Mouse (Mus musculus): ENCODE data around the gene Rapgef4. TPM values are rescaled to one million over a fixed set of nuclear protein-coding genes. Genes with fewer than 3 reads are reported as not detected.

The Rapgef4 gene
- polyA plus RNA-seq, 1 experiment, result 4.0 TPM

DNA sequence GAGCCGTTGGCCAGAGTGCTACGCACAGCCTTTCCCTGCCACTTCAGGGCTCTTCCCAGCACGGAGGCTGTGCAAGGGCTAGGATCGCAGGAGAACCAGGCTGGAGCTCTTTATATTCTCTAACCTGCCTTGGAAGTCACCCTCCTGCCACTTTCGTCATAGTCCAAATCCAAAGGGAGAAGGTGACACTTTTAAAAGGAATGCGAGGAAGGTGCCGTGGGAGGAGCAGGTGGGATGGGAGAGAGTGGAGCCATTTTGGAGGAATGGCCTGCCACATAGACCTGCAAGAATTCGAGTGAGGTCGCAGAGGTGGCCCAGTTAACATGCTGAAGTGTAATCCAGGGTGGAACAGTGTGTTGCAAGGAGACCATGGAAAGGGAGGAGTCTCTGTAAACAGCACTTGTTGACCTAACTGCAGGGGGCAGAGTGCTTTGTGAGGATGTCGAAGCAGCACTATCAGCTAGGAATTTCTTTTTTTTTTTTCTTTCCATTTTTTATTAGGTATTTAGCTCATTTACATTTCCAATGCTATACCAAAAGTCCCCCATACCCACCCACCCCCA lies 94.0 kb downstream of the Rapgef4 start:
- no peak for DNase-seq (ENCODE audit: low read depth)

DNA sequence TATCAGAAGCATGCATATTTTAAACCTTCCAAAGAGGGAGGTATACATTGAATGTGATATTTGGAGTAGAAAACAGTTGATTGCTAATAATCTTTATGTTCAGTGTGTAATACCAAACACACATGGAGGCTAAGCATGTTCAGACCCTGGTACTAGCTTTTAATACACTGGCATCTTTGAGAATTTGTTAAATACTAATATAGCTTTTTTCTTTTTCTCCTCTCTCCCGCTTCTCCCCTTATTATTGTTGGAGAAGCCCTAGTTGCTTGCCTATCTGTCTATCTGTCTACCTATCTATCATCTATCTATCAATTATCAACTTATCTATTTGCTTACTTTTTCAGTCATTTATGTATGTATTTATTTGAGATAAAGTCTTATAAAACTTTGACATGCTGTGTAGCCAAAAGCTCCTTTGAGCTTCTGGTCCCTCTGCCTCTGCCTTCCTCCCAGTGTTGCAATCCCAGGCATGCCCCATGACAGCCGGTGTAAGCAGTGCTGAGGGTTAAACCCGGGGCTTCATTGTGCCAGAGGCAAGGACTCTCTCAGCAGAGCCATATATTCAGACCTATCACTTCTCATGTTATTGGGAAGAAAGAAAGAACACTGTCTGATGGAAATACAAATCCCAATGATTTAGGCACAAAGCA lies 96.6 kb downstream of the Rapgef4 start:
- DNase-seq (ENCODE audit: low read depth), result no peak

DNA sequence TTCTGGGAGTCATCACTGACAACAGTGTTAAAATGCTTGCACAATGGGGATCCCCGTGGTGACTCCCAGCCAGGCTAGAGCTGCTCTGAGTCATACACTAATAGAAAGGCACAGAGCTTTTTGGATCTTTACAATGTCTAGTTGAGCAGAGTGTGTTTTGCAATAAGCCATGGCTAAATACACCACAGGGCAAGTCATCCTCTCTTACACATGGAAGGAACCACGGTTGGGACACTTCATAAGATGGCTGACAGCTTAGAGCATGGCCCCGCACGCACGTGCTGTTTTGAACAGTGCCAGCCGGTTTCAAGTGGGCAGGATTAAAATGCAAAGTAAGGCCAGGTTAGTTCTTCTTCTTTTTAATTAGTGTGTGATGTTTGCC lies 97.1 kb downstream of the Rapgef4 start:
- DNase-seq (ENCODE audit: low read depth), result peak; percentile 79

DNA sequence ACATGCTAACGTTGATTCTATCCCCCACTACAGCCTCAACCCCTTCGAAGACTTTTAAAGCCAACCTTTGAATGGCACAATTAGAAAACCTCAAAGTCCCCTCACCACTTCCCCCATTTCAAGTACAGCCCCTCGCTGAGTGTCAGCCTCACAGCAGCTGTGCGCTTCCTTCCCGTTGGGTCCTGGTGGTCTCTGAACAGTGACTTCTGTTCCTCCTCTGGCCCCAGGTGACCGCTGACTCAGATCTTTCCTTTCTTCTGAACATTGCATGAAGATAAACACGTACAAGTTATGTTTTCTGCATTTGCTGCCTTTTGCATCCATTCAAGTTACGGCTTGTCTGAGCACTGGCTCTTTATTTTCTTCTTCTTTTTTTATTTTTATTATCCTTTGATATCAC lies 98.1 kb downstream of the Rapgef4 start:
- no peak for DNase-seq (ENCODE audit: low read depth)

DNA sequence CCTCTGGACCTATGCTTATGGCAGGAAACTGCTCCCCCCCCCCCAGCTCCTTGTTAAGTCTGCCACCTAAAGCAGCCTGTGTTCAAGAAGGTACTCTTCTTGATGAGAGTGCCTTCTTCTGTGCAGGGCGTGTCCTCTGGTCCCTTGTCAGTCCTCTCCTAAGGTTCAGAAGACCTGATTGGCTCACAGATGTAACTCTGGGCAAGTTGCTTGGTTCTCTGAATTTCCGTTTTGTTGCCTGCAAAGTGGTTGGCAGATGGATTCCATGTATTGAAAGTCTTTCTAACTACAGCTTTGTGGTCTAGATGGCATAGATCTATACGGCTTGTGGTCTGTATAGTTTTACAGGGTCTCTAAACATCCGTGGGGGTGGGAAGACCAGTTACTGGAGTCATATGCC lies 101.8 kb downstream of the Rapgef4 start:
- no peak for DNase-seq (ENCODE audit: low read depth)

DNA sequence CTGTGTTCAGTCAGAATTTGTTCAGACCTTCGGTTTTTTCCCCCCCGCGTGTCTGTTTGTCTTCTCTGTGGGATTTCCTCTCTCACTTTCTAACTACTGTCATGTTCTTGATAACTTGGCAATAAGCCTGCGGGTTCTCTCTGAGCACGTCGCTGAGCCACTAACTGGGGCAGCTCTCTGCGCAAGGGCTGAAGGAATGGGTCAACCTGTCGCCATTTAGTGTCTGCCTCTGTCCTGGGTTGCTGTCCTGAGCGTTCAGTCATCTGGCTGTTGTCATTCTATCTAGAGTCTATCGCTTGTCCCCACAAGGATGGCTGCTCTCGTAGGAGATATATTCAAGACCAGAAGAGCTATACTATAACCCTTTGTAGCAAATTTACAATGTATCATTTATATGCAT lies 107.8 kb downstream of the Rapgef4 start:
- DNase-seq (ENCODE audit: low read depth), result no peak

DNA sequence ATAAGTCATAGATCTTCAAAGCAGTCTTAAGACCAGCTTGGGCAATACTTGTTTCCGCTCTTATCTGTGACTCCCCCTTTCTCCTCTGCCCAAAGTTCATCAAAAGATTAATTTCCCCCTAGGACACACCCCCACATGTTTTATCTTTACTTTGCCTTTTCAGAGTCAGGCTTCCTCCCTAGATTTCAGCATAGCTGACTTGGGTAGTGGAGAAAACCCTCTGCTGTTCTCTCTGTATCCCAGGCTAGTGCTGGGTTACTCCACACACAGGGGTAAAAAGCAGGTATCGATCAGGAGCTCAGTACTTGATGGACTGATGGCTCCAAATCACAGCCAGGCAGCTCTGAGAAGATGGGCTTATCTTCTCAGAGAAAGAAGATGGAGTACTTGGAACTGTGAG lies 109.0 kb downstream of the Rapgef4 start:
- no peak for DNase-seq (ENCODE audit: low read depth)

DNA sequence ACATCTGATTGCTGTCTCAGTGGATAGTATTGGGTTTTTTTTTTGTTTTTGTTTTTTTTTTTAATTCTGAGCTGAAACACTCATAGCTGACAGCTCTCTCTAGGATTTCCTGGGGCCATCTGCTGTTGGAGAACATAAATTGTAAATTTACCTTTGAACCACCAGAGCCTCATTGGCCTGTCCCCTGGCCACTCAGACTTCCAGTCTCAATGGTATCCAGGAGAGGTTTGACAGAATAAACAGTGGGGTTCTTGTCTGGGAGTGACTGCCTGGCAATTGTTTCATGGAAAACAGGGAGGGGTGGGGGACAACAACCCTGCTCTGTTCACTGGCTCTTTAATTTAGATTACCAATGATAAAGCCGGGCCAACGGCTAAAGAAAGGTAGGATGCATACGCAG lies 111.0 kb downstream of the Rapgef4 start:
- no peak for DNase-seq (ENCODE audit: low read depth)

DNA sequence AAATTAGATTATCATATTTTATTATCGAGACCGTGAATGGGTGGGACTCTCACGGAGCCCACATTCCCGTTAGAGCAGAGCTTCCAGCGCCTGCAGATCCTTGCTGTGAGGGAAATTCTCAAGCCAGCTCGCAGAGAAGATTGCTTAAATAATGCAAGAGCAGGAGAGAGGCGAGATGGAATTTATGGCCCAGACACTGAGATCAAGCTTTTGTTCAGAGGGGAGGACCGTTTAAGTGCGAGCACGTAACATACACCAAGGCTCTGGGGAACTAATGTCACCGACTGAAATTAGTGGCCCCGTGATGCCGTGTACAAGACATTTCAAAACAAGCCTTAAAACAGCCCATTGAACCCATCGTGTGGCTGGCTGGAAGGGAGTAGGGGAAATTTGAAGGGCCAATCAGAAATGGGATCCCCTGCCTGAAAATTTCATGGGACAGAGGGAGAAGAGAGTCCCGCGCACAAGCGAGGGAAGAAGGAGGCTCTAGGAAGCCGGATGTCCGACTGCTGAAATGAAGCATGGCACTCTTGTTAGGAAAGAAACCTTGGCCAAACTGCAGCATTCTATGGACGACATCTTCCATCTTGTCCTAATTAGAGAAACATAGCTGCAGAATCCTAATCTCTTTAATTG lies 112.5 kb downstream of the Rapgef4 start:
- DNase-seq (ENCODE audit: low read depth), result no peak

DNA sequence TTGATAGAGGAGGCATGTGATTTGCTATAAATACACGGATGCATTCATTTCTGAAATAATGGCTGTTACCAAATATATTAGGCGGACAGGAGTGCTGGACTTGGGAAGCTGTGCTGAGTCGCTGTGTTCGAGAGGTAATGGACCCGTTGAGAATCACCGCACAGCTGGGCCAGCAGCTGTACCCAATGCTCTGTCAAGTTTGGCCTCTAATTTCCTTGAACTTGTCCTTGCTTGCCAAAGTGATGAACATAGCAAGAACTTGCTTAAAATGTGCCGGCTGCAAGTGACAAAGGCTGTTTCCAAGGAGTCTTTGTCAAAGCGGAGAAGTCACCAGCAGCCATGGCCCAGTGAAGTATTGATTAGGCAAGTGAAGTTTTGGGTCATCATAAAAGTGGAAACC lies 113.0 kb downstream of the Rapgef4 start:
- DNase-seq (ENCODE audit: low read depth), result no peak

DNA sequence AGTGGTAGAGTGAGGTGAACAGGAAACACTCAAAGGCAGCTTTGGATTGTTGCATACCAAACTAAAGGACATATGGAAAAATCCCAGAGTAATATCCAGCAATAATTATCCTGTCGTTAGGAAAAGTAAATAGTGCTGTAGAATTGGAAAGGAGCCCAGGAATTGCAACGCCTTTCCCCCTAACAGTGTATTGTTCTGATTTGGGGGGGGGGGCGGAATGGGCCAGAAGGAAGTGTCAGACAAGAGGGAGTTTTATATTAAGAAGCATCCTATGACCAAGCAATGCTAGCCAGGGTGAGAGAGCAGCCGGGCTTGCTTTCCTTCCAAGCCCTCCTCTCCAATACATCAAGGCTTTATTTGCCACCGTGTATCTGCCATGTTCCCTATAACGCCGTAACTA lies 113.4 kb downstream of the Rapgef4 start:
- no peak for DNase-seq (ENCODE audit: low read depth)

DNA sequence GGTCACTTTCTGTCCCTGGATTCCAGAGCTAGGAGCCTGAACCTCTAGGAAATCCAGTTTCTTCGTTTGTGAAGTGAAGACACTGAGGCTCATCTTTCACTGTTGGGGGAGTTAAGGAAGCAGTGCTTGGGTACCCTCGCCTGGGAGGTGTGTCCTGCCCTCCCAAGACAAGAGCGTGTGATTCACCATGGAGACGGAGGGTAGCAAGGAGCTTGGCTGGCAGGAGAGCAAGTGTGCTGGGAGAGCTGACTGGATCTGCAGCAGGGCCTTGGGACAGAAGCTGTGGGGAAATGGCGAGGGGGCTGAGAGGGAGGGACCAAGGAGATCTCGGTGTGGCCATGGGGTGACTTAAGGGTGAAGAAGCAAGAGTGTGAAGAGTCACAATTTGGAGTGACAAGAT lies 114.0 kb downstream of the Rapgef4 start:
- no peak for DNase-seq (ENCODE audit: low read depth)

DNA sequence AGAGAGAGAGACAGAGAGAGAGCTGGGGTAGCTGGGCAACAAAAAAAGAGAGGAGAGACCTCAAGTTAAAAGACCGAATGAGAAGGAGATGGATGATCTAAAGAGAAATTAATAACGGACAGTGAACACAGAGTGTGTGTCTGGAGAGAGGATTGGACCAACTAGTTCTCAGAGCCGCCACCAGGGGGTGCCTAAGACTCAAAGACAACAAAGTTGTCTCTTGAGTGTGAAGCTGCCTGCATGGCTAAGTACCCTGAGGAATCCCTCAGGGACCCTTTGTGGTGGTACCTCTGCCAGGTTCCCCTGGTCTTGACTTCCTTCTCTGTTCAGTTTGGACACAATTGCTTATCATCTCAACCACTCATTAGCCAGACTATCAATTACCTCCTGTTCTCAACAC lies 115.3 kb downstream of the Rapgef4 start:
- no peak for DNase-seq (ENCODE audit: low read depth)

DNA sequence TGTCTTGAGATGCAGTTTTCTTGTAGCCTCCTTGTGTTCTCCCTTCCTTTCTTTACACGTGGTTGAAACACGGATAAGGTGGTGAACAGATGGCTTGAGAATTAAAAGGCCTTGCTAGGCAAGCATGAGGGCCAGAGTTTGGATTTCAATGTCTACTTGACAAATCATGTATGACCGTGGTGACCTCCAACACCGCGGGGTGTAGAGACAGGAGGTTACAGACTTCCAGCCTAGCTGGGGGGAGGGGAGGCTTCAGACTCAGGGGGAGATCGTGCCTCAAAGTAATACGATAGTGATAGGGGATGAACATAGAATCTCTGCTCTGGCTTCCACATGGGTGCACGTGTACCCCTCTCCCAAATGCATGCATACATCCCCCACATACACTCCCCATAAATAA lies 117.3 kb downstream of the Rapgef4 start:
- DNase-seq (ENCODE audit: low read depth), result no peak

DNA sequence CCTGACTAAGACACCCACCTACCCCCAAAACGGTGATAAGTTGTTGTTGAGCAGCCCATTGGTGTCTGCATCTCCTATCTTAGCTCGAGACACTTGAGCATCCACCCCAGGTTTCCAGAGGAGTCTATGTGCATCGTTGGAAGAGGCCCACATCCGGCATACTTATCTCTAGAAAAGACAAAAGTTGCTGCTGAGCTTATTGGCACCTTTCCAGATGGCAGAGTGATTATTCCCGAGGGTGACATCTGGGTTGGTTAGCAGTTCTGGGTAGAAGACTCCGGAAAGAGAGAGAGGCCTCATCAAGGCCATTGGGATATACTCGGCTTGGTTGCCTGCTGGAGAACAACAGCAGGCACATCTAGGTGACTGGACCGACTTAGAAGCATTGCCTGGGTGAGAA lies 123.6 kb downstream of the Rapgef4 start:
- DNase-seq (ENCODE audit: low read depth), result no peak

DNA sequence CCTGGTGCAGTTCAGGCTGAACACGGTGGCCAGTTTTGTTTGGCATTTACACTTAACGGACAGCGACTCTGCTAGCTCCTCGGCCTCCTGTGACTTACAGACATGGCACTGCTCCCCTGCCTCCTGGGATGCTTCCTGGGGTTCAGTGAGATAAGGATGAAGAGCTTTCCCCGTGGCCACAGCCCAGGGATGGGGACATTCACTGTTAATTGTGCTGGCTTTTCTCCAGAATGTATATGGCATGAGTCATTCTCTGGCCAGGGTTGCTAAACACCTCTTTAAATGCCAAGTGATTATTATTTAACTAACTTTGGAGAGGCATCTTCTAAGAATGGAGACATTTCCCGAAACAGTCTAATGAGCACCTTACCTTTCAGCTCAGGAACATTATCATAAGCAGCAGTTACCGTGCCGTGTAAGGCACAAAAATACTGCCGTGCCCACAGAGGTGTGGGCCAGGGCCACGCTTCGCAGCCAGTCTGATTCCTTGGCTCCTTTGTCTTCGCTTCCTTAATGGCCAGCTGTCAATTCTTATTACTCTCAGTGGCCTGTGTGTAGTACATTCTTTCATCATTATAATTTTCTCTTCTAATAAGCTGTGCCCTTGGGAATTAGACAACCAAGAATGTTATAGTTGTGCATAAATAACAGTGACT lies 126.6 kb downstream of the Rapgef4 start:
- DNase-seq (ENCODE audit: low read depth), result no peak

DNA sequence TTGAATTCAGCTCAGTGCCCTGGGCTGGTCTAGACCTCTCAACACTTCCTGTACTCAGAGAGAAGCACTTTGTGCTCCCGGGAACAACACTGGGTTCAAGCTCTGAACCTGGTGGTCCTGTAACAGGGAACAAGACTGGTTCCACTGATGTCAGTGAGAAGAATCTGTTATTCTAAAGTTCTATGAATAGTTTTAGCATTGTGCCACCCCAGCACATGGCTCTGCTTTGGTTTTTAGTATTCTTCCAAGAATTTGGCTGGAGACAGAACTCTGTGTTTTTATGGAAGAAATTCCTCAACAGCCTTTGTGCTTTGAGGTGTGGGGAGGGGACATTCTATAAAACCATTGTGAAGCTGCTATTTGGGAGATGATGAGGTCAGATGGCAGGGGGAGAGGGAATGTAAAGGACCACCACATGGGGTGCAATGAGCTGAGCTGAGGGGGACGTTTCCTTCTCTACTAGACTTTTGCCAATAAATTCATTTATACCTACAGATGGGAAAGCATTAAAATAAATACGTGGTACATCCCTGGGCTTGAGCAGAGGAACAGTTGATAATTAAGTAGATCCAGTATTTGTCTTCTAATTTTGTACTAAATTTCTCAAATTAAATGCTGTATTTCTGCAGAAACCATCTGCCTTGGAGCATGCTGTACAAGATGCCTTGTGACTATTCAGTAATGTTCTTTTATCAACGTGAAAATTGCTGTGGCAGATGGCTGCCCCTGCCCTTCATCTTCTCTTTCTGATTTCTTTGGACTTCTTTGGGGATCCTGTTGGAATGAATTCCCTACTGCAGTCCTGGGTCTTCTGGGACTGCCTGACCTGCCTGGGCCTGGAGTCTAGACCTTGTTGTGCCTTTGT lies 127.6 kb downstream of the Rapgef4 start:
- no peak for DNase-seq (ENCODE audit: low read depth)

DNA sequence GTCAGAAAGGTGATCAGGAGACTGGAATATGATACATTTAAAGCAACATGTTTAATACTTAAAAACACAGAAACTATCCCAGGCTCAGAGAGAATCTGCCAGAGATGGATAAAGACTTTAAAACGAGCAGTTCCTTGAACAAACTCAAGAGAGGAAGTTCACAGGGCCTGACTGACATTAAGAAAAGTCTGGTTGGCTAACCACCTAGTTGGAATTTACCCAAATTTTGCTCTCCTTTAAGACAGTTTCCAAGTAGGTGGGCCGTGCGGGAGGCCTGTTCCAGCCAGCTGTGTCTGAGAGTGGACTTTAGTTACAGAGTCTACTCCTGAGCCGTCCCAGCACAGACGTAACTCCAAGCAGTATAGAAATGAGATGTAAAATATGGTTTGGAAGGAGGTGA lies 129.4 kb downstream of the Rapgef4 start:
- no peak for DNase-seq (ENCODE audit: low read depth)

DNA sequence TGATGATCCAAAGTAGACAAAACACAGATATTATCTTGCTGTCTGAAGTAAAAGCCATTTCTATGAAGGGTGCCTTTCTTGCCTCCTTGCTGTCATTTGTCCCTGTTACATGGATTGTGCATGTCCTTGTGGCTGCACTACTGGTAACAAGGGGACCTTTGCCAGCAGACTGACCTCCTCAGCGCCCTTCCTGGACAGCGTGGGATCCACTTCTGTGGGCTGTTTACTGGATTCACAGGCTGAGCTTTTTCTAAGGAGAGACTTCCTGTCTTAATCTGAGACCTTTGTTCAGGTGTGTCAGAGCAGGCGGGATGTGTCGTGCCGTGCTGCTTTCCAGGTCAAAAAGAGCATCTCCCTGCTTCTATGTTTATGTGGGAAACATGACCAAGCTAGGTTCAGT lies 132.7 kb downstream of the Rapgef4 start:
- DNase-seq (ENCODE audit: low read depth), result no peak

DNA sequence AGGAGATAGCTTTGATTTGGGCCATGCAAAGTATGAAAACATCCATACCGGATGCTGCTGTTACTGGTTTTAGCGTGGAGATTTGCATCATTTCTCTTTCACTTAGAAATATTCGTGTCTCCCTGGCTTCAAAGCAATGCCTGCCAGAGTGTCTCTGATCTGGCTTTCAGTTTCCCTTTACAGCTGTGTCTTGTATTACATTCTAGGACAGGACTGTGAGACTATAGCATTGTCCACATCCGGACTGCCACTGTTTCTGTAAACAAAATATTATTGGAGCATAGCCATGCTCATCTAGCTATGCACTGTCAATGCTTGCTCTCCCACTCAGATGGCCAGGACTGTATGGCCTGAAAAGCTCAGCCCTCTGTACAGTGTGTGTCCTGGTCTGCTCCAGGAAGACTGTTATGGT lies 133.1 kb downstream of the Rapgef4 start:
- no peak for DNase-seq (ENCODE audit: low read depth)

DNA sequence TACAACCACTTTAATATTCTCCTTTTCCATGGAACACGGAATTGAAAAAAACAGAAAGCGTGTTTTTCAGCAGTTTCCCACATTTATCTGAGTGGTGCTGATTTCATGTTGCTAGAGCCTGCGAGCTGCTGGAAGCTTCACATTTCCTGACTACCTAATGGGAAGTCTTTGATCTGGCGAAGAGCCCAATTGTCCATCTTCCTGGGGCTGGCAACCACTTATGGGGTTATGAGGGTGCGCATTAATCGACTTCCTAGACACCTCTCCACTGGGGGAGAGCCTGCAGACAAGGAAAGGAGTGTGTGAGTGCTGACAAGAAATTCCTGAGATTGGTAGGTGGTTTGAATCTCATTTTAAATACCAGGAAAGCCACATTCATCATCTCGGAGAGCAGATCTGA lies 135.1 kb downstream of the Rapgef4 start:
- DNase-seq (ENCODE audit: low read depth), result no peak

DNA sequence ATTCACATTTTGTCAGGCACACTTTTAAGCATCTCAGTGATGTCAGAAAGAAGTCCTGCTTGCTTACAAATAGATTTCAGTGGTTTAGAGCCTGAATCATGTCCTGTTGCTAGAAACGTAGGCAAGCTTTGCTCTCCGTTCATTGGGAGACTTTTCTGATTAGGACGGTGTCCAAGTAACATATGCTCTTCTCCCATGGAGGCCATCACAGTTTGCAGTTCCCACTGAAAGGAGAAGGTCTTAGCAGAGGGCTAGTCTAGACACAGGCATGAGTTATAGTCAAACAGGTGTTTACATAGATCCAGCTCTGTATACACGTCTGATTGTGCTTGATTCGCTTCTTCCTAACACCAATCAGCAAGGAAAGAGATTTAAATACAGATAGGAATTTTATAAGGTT lies 135.7 kb downstream of the Rapgef4 start:
- DNase-seq (ENCODE audit: low read depth), result no peak
